Mouse (Mus musculus): ENCODE data around the gene Gm20929. TPM values are rescaled to one million over a fixed set of nuclear protein-coding genes. Genes with fewer than 3 reads are reported as not detected.

Gene Gm20929
- polyA plus RNA-seq (2015; fragmentation: Nextera tagmentation; extraction: Ambion mirVana), result not detected in 2 replicates

DNA sequence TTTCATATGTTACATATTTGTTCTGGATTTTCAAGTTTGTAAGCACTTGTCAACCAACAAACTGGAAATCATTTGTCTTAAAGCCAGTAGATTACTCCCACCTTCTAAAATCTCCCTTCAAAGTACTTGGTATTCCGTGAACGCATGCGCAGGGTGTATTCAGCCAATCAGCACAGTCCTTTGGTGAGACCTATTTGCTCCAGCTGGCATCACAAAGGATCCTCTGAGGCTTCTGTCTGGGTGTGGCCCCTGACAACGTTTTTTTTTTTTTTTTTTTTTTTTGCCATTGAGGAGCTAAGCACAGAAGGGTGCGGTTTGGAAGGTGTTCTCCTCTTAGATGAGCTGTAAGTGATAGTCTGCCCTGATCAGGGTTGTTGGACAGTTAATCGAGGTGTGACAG lies at the start of gene Gm20929:
Gm20929 (plus strand) TSS at position 301 of the 400 bp plus-strand sequence.

